ENCODE assay signal across 21 mouse cellular contexts in genomic region chr5:30781147-30781546, GRCm38 (mm10). TPM values are rescaled to one million over a fixed set of nuclear protein-coding genes. Genes with fewer than 3 reads are reported as not detected.
DNase-seq lines count a peak whose midpoint lies in the region; ATAC-seq and TF ChIP-seq lines count a peak whose summit lies in the region.
"Had no signal": no experiment of that assay in that cellular context is flagged by ENCODE, and none has a peak within 500 bp of the region (broad histone marks: within the 10 kb centered on the region; RNA-seq: fewer than 3 reads in every experiment).

No protein-coding gene starts in this region.

- 68% methylated on average over 3 of the region's 3 CpGs for whole genome bisulfite sequencing in lung, postnatal 0 days
- WGBS in intestine, postnatal 0 days: 83% methylated on average over 3 of the region's 3 CpGs

- ATAC-seq in lung, postnatal 0 days: peak; percentile 38; the same call in 1 of the 2 replicates
- no peak for ATAC-seq in intestine, postnatal 0 days
- ATAC-seq: activated CD4-positive, CD25-positive, alpha-beta regulatory T cell, adult 4 months; forebrain, embryonic 15.5 days; Patski had no signal

- no peak for TF ChIP-seq POLR2A in CH12.LX (IDR thresholded peaks at IDR 0.05; ENCODE audit: low read depth, low read length)

- dilution Hi-C loops in CH12.LX (cut with MboI; ENCODE audit: extremely low pct_ligation_motif_present, extremely low pct_unique_long_range_greater_than_20kb, low sequenced_read_pairs): no loop called here

- H3K4me2 ChIP-seq in lung, postnatal 0 days (replicated peaks; ENCODE audit: low read depth, low read length): no peak overlapping the region
- no peak overlapping the region for H3K4me2 ChIP-seq in CH12.LX (ENCODE audit: insufficient read depth, low read depth, poor library complexity, severe bottlenecking)
- no peak overlapping the region for H3K4me2 ChIP-seq in intestine, postnatal 0 days (replicated peaks; ENCODE audit: low read depth)
- H3K4me2 ChIP-seq: forebrain, embryonic 15.5 days; liver, embryonic 11.5 days; stomach, embryonic 15.5 days had no signal

- no peaks in the 10 kb centered on the region for H3K79me2 ChIP-seq in CH12.LX (replicated peaks; ENCODE audit: control insufficient read depth, extremely low read depth, insufficient read depth, poor library complexity, severe bottlenecking)

- intact Hi-C loops in gastrocnemius, postnatal 14 days (cut with DNase I; ENCODE audit: low total_unique reads): no loop called here
- intact Hi-C loops in heart, postnatal 14 days (cut with DNase I): no loop called here

- no peaks in the 10 kb centered on the region for H3K27me3 ChIP-seq in lung, postnatal 0 days (replicated peaks; ENCODE audit: insufficient read depth, low read length)
- H3K27me3 ChIP-seq in CH12.LX (replicated peaks): peaks cover 49% of the 10 kb centered on the region
- no peaks in the 10 kb centered on the region for H3K27me3 ChIP-seq in intestine, postnatal 0 days (replicated peaks; ENCODE audit: control insufficient read depth, insufficient read depth, low read length)
- H3K27me3 ChIP-seq: forebrain, embryonic 15.5 days; stomach, embryonic 15.5 days had no signal

- H3K27ac ChIP-seq in lung, postnatal 0 days (ENCODE audit: low read length): no peak overlapping the region
- H3K27ac ChIP-seq in CH12.LX (ENCODE audit: insufficient read depth, low read depth): no peak overlapping the region
- H3K27ac ChIP-seq in intestine, postnatal 0 days (ENCODE audit: low read depth, low read length): no peak overlapping the region
- H3K27ac ChIP-seq: forebrain, embryonic 15.5 days; stomach, embryonic 15.5 days had no signal

- in situ Hi-C loops in CH12.LX (cut with MboI; ENCODE audit: low pct_ligation_motif_present, low pct_unique_long_range_greater_than_20kb, low sequenced_read_pairs): no loop called here

- no peak overlapping the region for H3K9ac ChIP-seq in lung, postnatal 0 days (replicated peaks; ENCODE audit: low read depth)
- H3K9ac ChIP-seq in CH12.LX (ENCODE audit: insufficient read depth, low read depth): no peak overlapping the region
- no peak overlapping the region for H3K9ac ChIP-seq in intestine, postnatal 0 days (ENCODE audit: low read depth, low read length)
- H3K9ac ChIP-seq: forebrain, embryonic 15.5 days; stomach, embryonic 15.5 days had no signal

- H3K9me3 ChIP-seq in lung, postnatal 0 days (ENCODE audit: low read length): no peaks in the 10 kb centered on the region
- no peaks in the 10 kb centered on the region for H3K9me3 ChIP-seq in CH12.LX (replicated peaks; ENCODE audit: low read length)
- no peaks in the 10 kb centered on the region for H3K9me3 ChIP-seq in intestine, postnatal 0 days (ENCODE audit: control insufficient read depth)
- H3K9me3 ChIP-seq: forebrain, embryonic 15.5 days; stomach, embryonic 15.5 days had no signal

- no peak for TF ChIP-seq EP300 in lung, postnatal 0 days (IDR thresholded peaks at IDR 0.05)
- TF ChIP-seq EP300 in CH12.LX (IDR thresholded peaks at IDR 0.05; ENCODE audit: low read length): no peak

- TF ChIP-seq CTCF in lung, postnatal 0 days (IDR thresholded peaks at IDR 0.05): no peak
- no peak for TF ChIP-seq CTCF in CH12.LX (conservative IDR thresholded peaks at IDR 0.05 in 1 of 2, IDR thresholded peaks at IDR 0.05 in 1 of 2; ENCODE audit: low read depth in 2 of 2, low read length in 2 of 2)
- no peak for TF ChIP-seq CTCF in intestine, postnatal 0 days (IDR thresholded peaks at IDR 0.05; ENCODE audit: low read depth)

- H3K4me3 ChIP-seq in lung, postnatal 0 days (ENCODE audit: low read depth, low read length): no peak overlapping the region
- H3K4me3 ChIP-seq in CH12.LX (replicated peaks in 1 of 3; ENCODE audit: low read depth in 2 of 3, low read length in 2 of 3, poor library complexity in 1 of 3): no peak overlapping the region
- H3K4me3 ChIP-seq in intestine, postnatal 0 days (ENCODE audit: low read depth, low read length): no peak overlapping the region
- H3K4me3 ChIP-seq: forebrain, embryonic 15.5 days; myocyte; stomach, embryonic 15.5 days had no signal

- DNase-seq in gastrocnemius, postnatal 14 days: peak; percentile 37
- DNase-seq in gastrocnemius, postnatal 4 days (ENCODE audit: low spot score in 2 of 2): no peak
- peak; percentile 30 for DNase-seq in heart, postnatal 4 days
- DNase-seq in heart, postnatal 14 days: no peak
- DNase-seq in lung, postnatal 0 days (ENCODE audit: low spot score): peak; percentile 28
- no peak for DNase-seq in lung, postnatal 25 days (ENCODE audit: low spot score)
- peak; percentile 16 for DNase-seq in CH12.LX (ENCODE audit: extremely low read depth)
- DNase-seq: adrenal gland, postnatal 14 days; B cell, adult 2 months; cerebellum, adult 11-12 months; cerebellum, postnatal 25 days; kidney, postnatal 4 days; midbrain, embryonic 14.5 days; right cerebral cortex, postnatal 14 days had no signal

- no peaks in the 10 kb centered on the region for H3K36me3 ChIP-seq in lung, postnatal 0 days (ENCODE audit: insufficient read depth, low read length)
- H3K36me3 ChIP-seq in CH12.LX (replicated peaks in 1 of 2; ENCODE audit: control insufficient read depth in 1 of 2, insufficient read depth in 1 of 2, low read length in 1 of 2): no peaks in the 10 kb centered on the region
- H3K36me3 ChIP-seq in intestine, postnatal 0 days (ENCODE audit: control insufficient read depth, insufficient read depth): no peaks in the 10 kb centered on the region
- H3K36me3 ChIP-seq: stomach, embryonic 15.5 days had no signal

- H3K4me1 ChIP-seq in lung, postnatal 0 days (ENCODE audit: insufficient read depth, low read depth, low read length): no peaks in the 10 kb centered on the region
- peaks cover 0 to 5% of the 10 kb centered on the region in 2 experiments; a peak in 1 of 4 replicates for H3K4me1 ChIP-seq in CH12.LX (ENCODE audit: control insufficient read depth in 1 of 2, insufficient read depth in 2 of 2)
- H3K4me1 ChIP-seq in intestine, postnatal 0 days (replicated peaks; ENCODE audit: control insufficient read depth, insufficient read depth, low read length): no peaks in the 10 kb centered on the region
- H3K4me1 ChIP-seq: forebrain, embryonic 15.5 days; stomach, embryonic 15.5 days had no signal

- TF ChIP-seq RAD21 in CH12.LX (IDR thresholded peaks at IDR 0.05; ENCODE audit: low read depth, low read length): no peak

TF ChIP-seq in CH12.LX, 34 proteins besides CTCF, POLR2A, EP300 and RAD21:
- TF ChIP-seq MEF2A (IDR thresholded peaks at IDR 0.05; ENCODE audit: borderline replicate concordance, low read depth, low read length): no peak

RNA-seq across cellular contexts. Expression of gene Mapre3, which starts 33.3 kb away (rescaled TPM):
- total RNA-seq in gastrocnemius, postnatal 14 days (2021): 10 to 100 TPM; 59.6 to 61.7 TPM
- 10 to 100 TPM; 60.9 to 65.0 TPM for total RNA-seq in gastrocnemius, postnatal 4 days (2021)
- 10 to 100 TPM; 16.2 to 18.9 TPM for total RNA-seq in heart, postnatal 4 days (2021)
- total RNA-seq in heart, postnatal 14 days (2021): 10 to 100 TPM; 28.1 to 33.1 TPM
- 23.2 and 27.2 TPM in 2 replicates for polyA plus RNA-seq in lung, postnatal 0 days (2015; fragmentation: Nextera tagmentation; extraction: Ambion mirVana)
- total RNA-seq in CH12.LX (2012; rRNA removed): 1.3 and 1.6 TPM in 2 replicates
- 0.28 and 0.30 TPM in 2 replicates for total RNA-seq in CH12.LX (2014; rRNA removed)
- 1.5 and 2.3 TPM in 2 replicates for polyA plus RNA-seq in CH12.LX (2012; ENCODE audit: insufficient read length, low read depth)
- polyA plus RNA-seq in intestine, postnatal 0 days (2015; fragmentation: Nextera tagmentation; extraction: Ambion mirVana): 25.3 and 25.5 TPM in 2 replicates

Comparison
In these comparisons a context has a peak if more than half of its experiments do, and no peak if none do; other contexts are left out.
1. DNase-seq: peak in gastrocnemius, postnatal 14 days (single experiment), heart, postnatal 4 days (single experiment), lung, postnatal 0 days (single experiment) and CH12.LX (single experiment); none in gastrocnemius, postnatal 4 days (0 of 2), heart, postnatal 14 days (0 of 2) and lung, postnatal 25 days (single experiment).
2. RNA of gene Mapre3, which starts 33.3 kb away (total RNA-seq): 60.9 to 65.0 TPM in gastrocnemius, postnatal 4 days, 59.6 to 61.7 TPM in gastrocnemius, postnatal 14 days, 28.1 to 33.1 TPM in heart, postnatal 14 days and 16.2 to 18.9 TPM in heart, postnatal 4 days; 0.28 to 1.6 TPM in CH12.LX; every median in the first group is over 4 times any median in the second.